Mouse (Mus musculus): ENCODE results near the gene AK157302. TPM values are rescaled to one million over a fixed set of nuclear protein-coding genes. Genes with fewer than 3 reads are reported as not detected.

Gene AK157302
- total RNA-seq, 2 experiments from 2014 or later: 26.8 TPM

GRCm38 (mm10) chr13:21530136-21530535 lies 35.1 kb downstream of the AK157302 start:
- intact Hi-C loops (cut with DNase I): loop anchor here (2.0 to 5.0 kb wide), 5 partner anchors 49 to 182 kb away; partner anchors contain the start of genes Nkapl, Zkscan3 and Zscan26
- DNase-seq (ENCODE audit: low spot score): no peak

GRCm38 (mm10) chr13:21530781-21531201 lies 35.8 kb downstream of the AK157302 start, which contains the start of gene Zkscan8:
Zkscan8 (minus strand) TSS chr13:21531120.
- intact Hi-C loops (cut with DNase I): loop anchor here (1.0 to 5.0 kb wide), 7 partner anchors 24 to 182 kb away; partner anchors contain the start of genes Nkapl, Zkscan3, Zscan12 and Zscan26

GRCm38 (mm10) chr13:21542708-21543107 lies 47.7 kb downstream of the AK157302 start, which contains the start of gene Olfr1366:
Olfr1366 (minus strand) TSS chr13:21542808.
- no peak for DNase-seq (ENCODE audit: low spot score)
- intact Hi-C loops (cut with DNase I): no loop called here

More at GRCm38 (mm10) chr13:21530781-21531201, 35.8 kb downstream of the AK157302 start, which contains the start of gene Zkscan8:
- peak; percentile 74 for DNase-seq (ENCODE audit: low spot score)

Small RNA genes lying within 50 kb of the gene (microRNA-seq; reads per million reads assigned to microRNA genes)
- gene Mir1896: not detected

Other genes starting within 250 kb of the AK157302 start
- gene Gpx5, start 202.5 kb upstream of the AK157302 start, total RNA-seq (2021): not detected
- gene Gpx6, start 183.1 kb upstream of the AK157302 start, total RNA-seq (2021): not detected
- gene Olfr1367, start 148.3 kb upstream of the AK157302 start, total RNA-seq (2021): not detected
- gene Zscan12, start 132.4 kb upstream of the AK157302 start, total RNA-seq (2021): 1 to 10 TPM; 5.0 to 5.4 TPM
- gene Zkscan3, start 92.5 kb upstream of the AK157302 start, total RNA-seq (2021): 10 to 100 TPM; 28.3 to 30.6 TPM
- under 1 TPM; 0.39 to 0.44 TPM for gene Pgbd1, start 54.2 kb upstream of the AK157302 start, total RNA-seq (2021)
- 10 to 100 TPM; 20.2 to 21.8 TPM for gene Zscan26, start 41.5 kb upstream of the AK157302 start, total RNA-seq (2021)
- gene Nkapl, start 26.7 kb upstream of the AK157302 start, total RNA-seq (2021): under 1 TPM; 0.39 to 0.75 TPM
- gene Zkscan4, start 16.3 kb upstream of the AK157302 start, total RNA-seq (2021): 1 to 10 TPM; 1.3 to 1.6 TPM
- not detected for gene Gm10065, start 15.8 kb upstream of the AK157302 start, total RNA-seq (2021)
- 100 to 1,000 TPM; 251 to 252 TPM for gene Gm11273, start 6.2 kb downstream of the AK157302 start, total RNA-seq (2021)
- gene Zkscan8, start 35.9 kb downstream of the AK157302 start, total RNA-seq (2021): 10 to 100 TPM; 10.5 to 11.1 TPM
- not detected for gene Olfr1366, start 47.6 kb downstream of the AK157302 start, total RNA-seq (2021)
- not detected for gene Olfr1535, start 64.7 kb downstream of the AK157302 start, total RNA-seq (2021)
- gene Olfr1364, start 86.5 kb downstream of the AK157302 start, total RNA-seq (2021): not detected
- not detected for gene Olfr1362, start 118.8 kb downstream of the AK157302 start, total RNA-seq (2021)
- not detected for gene Olfr11, start 147.3 kb downstream of the AK157302 start, total RNA-seq (2021)
- not detected for gene Olfr1361, start 168.2 kb downstream of the AK157302 start, total RNA-seq (2021)
- gene Olfr1360, start 182.2 kb downstream of the AK157302 start, total RNA-seq (2021): not detected
- gene Olfr1359, start 202.9 kb downstream of the AK157302 start, total RNA-seq (2021): not detected
- 10 to 100 TPM; 19.7 to 24.0 TPM for gene Hist1h2bl, start 220.9 kb downstream of the AK157302 start, total RNA-seq (2021)
- gene Hist1h2ai, start 221.2 kb downstream of the AK157302 start, total RNA-seq (2021): 10 to 100 TPM in 1 of 2 experiments, not detected in 1; 17.9 TPM
- gene Hist1h3h, start 222.4 kb downstream of the AK157302 start, total RNA-seq (2021): 10 to 100 TPM; 16.8 to 25.9 TPM
- 1 to 10 TPM; 5.5 to 6.1 TPM for gene Hist1h2bm, start 226.8 kb downstream of the AK157302 start, total RNA-seq (2021)
- 1 to 10 TPM; 4.2 to 6.9 TPM for gene Hist1h4j, start 239.8 kb downstream of the AK157302 start, total RNA-seq (2021)

Data from heart, postnatal 25 days (tissue).